Mouse (Mus musculus): Measurements from ENCODE around the gene Zfp473.
"Not testable (repeated sequence)": the region's sequence is repeated elsewhere in the genome, so short reads cannot be mapped to it uniquely, and the experiment has no call there.

Gene Zfp473

DNA sequence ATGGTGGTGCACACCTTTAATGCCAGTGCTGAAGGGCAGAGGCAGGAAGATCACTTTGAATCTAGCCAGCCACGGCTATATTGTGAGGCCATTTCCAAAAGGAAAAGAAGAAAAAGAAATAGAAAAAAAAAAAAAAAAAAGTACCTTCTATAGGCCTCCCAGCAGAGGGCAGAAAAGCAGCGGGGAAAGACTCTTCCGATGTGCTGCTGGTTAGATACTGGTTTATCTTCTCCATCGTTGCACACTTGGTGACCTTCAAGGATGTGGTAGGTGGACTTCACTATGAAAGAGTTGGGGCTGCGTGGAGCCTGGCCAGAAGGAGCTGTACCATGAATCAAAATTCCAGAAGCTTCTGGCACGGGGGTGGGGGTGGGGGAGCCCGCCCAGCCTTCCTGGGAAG is 26.5 kb downstream of the Zfp473 start:
- in situ Hi-C loops (cut with MboI, MseI) = loop anchor here (5.0 kb wide), 2 partner anchors 108 to 228 kb away; no protein-coding TSS in a partner anchor

- in situ Hi-C loops (cut with MboI, MseI) = loop anchor here (5.0 kb wide), 2 partner anchors 110 to 230 kb away; no protein-coding TSS in a partner anchor
These were observed 28.8 kb downstream of the Zfp473 start for GRCm38 (mm10) chr7:44722058-44722457.

GRCm38 (mm10) chr7:44709881-44710280 is 41.0 kb downstream of the Zfp473 start:
- in situ Hi-C loops (cut with MboI, MseI) = no loop called here

- in situ Hi-C loops (cut with MboI, MseI) = no loop called here
These were observed 42.3 kb downstream of the Zfp473 start, which contains the start of gene Izumo2 for GRCm38 (mm10) chr7:44708574-44708973. TSS of gene Izumo2 (plus strand) at chr7:44708742.

DNA sequence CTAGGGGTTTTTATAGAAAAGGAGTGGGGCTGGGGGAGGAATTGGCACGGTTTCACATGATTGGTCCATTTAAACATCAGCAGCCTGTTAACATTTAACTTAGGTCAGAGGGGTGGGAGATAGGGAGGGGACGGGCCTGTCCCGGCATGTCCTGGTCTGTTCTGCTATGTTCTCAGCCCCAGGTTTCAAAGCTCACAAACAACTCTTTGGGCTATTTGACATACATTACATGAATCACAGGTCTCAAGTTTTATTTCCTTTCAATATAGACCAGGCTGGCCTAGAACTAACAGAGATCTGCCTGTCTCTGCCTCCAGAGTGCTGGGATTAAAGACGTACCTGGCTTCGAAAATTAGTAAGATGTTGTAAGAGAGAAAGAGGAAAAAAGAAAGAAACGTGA is 42.8 kb downstream of the Zfp473 start:
- in situ Hi-C loops (cut with MboI, MseI) = not testable (repeated sequence)

DNA sequence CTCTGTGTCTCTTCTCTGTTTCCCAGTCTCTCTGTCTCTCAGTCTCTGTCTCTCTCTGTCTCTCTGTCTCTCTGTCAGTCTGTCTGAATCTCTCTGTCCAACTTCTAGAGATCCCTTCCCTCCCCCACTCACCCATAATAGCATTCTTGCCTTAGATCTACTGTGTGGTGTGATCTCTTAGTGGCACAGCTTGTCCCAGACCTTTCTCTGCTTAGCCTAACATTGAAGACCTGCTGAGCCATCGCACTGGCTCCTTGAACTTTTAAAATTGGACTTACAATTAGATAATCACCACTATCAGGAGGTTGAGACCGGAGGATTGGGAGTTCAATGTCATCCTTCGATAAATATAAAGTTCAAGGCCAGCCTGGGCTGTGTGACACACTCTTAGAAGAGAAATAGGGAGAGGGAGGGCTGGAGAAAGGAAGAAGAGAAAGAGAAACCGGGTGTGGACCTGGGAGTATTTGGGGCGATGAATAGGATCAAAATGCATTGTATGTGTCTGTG is 43.6 kb downstream of the Zfp473 start:
- in situ Hi-C loops (cut with MboI, MseI) = no loop called here

DNA sequence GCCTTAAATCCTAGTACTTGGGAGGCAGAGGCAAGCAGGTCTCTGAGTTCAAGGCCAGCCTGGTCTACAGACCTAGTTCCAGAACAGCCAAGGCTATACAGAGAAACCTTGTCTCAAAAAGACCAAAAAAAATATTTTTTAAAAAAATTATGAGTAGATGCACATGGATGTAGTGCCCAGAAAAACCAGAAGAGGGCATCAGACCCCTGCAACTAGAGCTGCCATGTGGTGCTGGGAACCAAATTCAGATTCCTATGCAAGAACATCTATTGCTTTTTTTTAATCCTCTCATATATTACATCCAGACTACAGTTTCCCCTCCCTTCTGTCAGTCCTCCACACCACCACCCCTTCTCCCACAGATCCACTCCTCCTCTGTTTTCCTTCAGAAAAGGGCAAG is 44.5 kb downstream of the Zfp473 start:
- in situ Hi-C loops (cut with MboI, MseI) = no loop called here

DNA sequence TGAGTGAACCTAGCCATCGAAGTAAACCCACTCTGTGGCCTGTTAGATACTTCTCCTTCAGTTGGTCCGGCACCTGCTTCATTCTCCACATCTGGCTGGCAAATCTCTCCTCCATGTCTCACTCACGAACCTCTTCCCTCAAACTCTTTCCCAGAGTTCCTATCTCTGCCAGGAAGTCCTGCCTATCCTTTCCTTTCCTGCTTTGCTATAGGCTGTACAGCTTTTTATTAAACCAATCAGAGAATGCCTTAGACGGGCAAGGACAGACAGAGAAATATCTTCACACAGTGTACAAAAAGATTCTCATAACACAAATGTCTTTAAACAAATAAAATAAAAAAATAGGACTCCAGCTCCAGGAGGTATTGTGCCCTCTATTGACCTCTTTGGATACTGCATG is 45.8 kb downstream of the Zfp473 start:
- in situ Hi-C loops (cut with MboI, MseI) = no loop called here

- in situ Hi-C loops (cut with MboI, MseI) = no loop called here
These were observed 46.5 kb downstream of the Zfp473 start for GRCm38 (mm10) chr7:44704363-44704762.

GRCm38 (mm10) chr7:44702985-44703384 is 47.9 kb downstream of the Zfp473 start:
- in situ Hi-C loops (cut with MboI, MseI) = no loop called here

DNA sequence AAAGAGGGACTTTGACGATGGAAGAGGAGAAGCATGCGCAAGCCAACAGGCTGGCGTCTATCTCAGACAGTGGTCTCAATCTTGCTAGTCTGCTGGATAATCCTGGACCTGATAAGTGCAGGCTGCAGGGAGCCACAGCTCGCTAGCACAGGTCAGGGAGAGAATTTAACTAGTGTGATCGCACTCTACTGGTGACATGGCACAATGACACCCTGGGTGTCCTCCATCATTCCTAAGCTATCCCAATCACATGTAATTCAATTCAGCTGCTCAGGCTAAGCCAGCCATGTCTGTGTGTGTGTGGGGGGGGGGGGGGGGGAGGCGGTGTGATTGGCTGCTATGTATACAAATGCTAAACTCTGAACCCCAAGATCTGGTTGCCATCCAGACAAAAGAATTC is 48.9 kb downstream of the Zfp473 start:
- in situ Hi-C loops (cut with MboI, MseI) = no loop called here

DNA sequence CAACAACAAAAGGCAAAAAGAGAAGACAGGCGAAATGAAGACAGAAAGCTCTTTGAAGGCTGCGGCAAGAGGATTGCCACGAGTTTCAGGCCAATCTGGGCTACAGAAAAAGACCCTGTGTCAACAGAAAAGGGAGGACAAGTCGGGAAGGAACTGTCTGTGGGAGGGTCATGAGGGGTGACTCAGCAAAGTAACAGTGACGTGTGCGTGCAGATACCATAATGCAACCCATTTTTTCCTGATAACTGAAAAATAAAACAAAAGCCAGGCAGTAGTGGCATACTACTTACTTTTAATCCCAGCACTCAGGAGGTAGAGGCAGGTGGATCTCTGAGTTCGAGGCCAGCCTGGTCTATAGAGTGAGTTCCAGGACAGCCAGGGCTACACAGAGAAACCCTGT is 52.9 kb downstream of the Zfp473 start:
- in situ Hi-C loops (cut with MboI, MseI) = no loop called here

- in situ Hi-C loops (cut with MboI, MseI) = no loop called here
These were observed 53.6 kb downstream of the Zfp473 start for GRCm38 (mm10) chr7:44697191-44697710.

DNA sequence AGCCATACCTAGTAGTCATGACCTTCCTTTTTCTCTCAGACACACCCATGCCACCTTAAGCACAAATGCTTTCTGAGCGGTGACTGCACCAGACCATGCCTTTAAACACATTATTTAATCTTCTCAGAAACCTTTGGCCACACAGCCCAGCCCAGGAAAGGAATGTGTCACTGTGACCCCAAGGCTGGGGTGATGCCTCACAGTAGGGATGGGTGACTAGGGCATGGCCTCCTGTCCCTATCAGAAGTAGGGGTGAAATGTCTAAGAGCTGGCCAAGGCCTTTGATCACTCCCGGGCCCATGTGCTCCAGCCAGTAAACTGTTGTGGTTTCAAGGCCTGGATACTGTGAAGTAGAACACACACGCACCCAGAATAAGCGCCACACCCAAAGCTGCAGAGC is 55.6 kb downstream of the Zfp473 start:
- in situ Hi-C loops (cut with MboI, MseI) = no loop called here

- in situ Hi-C loops (cut with MboI, MseI) = no loop called here
These were observed 57.2 kb downstream of the Zfp473 start for GRCm38 (mm10) chr7:44693427-44694175.

DNA sequence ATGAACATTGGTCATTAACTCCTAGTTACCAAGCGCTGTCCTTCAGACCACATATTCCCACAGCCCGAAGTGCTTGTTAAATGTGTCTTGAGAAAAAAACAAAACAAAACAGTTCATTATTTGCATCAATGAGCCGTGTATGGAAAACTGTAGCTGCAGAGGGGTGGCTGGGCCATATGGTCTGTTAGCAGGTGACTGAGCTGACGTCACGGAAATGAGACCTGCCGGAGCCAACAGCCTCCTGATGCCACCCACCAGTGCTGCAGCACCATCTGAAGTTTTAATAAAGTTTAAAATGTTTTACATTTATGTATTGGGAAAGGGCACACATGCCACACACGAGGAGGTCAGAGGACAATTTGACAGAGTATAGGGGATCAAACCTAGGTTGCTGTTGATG is 61.5 kb downstream of the Zfp473 start:
- in situ Hi-C loops (cut with MboI, MseI) = no loop called here

GRCm38 (mm10) chr7:44688890-44689289 is 62.0 kb downstream of the Zfp473 start:
- in situ Hi-C loops (cut with MboI, MseI) = no loop called here

DNA sequence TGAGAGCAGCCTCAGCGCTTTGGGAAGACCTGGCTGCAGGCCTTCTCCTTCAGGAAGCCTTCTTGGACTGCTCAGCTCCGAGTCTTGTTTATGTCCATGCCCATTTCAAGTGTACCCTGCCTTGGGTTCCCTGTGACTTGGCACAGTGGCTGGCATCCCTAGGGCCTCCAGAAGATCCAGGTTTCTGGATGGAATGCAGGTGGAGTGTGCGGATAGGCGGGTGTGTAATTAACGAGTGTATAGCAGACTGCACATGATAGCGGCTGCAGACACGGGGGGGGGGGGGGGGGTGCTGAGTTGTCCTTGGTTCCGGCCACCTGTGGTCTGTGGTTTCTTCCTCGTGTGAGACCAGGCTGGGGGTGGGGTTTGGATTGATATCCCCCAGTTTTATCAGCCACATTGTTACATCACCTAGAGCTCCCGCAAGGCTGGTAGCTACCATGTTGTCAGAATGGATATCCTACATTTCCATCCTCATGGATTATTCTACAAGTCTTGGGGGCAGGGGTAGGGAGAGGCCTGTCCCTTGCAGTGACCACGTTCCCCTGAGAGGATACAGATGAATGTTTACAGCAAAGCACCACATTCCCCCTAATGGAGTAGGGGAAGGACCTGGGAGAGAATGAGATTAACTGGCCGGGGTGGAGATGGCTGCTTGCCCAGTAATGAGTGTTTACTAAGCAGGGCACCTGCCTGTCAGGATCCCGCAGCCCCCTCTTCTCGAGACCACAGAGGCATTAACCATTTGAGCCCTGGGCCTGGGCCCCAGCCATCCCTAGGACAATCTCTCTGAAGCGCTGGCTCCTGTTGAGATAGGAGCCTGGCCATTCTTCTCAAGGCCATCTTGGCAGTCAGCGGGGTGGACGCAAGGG is 65.1 kb downstream of the Zfp473 start:
- in situ Hi-C loops (cut with MboI, MseI) = no loop called here

DNA sequence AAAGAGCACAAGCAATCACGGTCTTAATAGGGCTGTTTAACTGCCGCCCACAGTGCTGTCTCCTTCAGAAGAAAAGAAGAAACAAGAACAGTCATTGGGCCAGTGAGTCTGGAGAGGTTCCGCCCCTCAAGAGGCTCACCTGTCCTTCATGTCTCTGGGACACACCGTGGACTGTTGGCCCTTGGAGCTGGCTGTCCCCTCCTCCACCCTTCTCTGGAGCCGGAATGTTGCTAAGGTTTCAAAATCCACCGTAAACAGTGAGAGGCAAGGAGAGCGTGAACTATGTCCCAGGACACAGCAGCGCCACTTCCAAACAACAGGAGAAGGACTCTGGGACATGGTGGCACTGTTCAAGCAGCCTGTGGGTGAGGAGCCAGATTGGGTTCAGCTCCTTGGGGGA is 67.2 kb downstream of the Zfp473 start:
- in situ Hi-C loops (cut with MboI, MseI) = no loop called here
